Mouse (Mus musculus): ENCODE measurements around the gene Spdef. TPM values are rescaled to one million over a fixed set of nuclear protein-coding genes. Genes with fewer than 3 reads are reported as not detected.

Gene Spdef
- total RNA-seq, 1 experiment: not detected

GRCm38 (mm10) chr17:27768817-27769542 is 40.2 kb upstream of the Spdef start:
- Histone ChIP-seq H3K9me3 (ENCODE audit: control insufficient read depth, insufficient read depth, low read depth, low read length) (no peaks in the 10 kb centered on the region), H3K9ac (ENCODE audit: insufficient read depth, low read depth, low read length, poor library complexity, severe bottlenecking) (no peak overlapping the region), H3K27ac (ENCODE audit: insufficient read depth, low read depth, low read length, poor library complexity, severe bottlenecking) (no peak overlapping the region), H3K4me1 (ENCODE audit: control insufficient read depth in 2 of 2, insufficient read depth in 2 of 2, low read length in 2 of 2, poor library complexity in 1 of 2) (no peaks in the 10 kb centered on the region), H3K4me3 (ENCODE audit: insufficient read depth in 1 of 2, low read depth in 1 of 2, low read length in 2 of 2, poor library complexity in 1 of 2, severe bottlenecking in 1 of 2) (no peak overlapping the region), H3K36me3 (ENCODE audit: control insufficient read depth, insufficient read depth, low read length, poor library complexity, severe bottlenecking) (peaks cover 26% of the 10 kb centered on the region; the same call in 1 of the 2 replicates)
- DNase-seq (ENCODE audit: low read depth, low spot score): peak; percentile 84
- in situ Hi-C loops (cut with MboI; ENCODE audit: low sequenced_read_pairs in 2 of 2, unreplicated experiment in 2 of 2): no loop called here
- TF ChIP-seq CHD2 (IDR thresholded peaks at IDR 0.05; ENCODE audit: low read depth, low read length): no peak
- no peak for TF ChIP-seq ZNF384 (IDR thresholded peaks at IDR 0.05; ENCODE audit: low read depth, low read length)
- TF ChIP-seq ZC3H11A (IDR thresholded peaks at IDR 0.05; ENCODE audit: borderline replicate concordance, low read depth, low read length): no peak
- no peak for TF ChIP-seq MAFK (IDR thresholded peaks at IDR 0.05; ENCODE audit: insufficient read depth, low read depth, low read length)
- no peak for TF ChIP-seq HCFC1 (IDR thresholded peaks at IDR 0.05; ENCODE audit: borderline replicate concordance, insufficient read depth, low read length)

GRCm38 (mm10) chr17:27767543-27767942 is 38.8 kb upstream of the Spdef start:
- Histone ChIP-seq H3K4me1 (ENCODE audit: control insufficient read depth in 2 of 2, insufficient read depth in 2 of 2, low read length in 2 of 2, poor library complexity in 1 of 2) (no peaks in the 10 kb centered on the region), H3K4me3 (ENCODE audit: insufficient read depth in 1 of 2, low read depth in 1 of 2, low read length in 2 of 2, poor library complexity in 1 of 2, severe bottlenecking in 1 of 2) (no peak overlapping the region), H3K9ac (ENCODE audit: insufficient read depth, low read depth, low read length, poor library complexity, severe bottlenecking) (no peak overlapping the region), H3K36me3 (ENCODE audit: control insufficient read depth, insufficient read depth, low read length, poor library complexity, severe bottlenecking) (peaks cover 30% of the 10 kb centered on the region; the same call in 1 of the 2 replicates), H3K27ac (ENCODE audit: insufficient read depth, low read depth, low read length, poor library complexity, severe bottlenecking) (no peak overlapping the region), H3K9me3 (ENCODE audit: control insufficient read depth, insufficient read depth, low read depth, low read length) (no peaks in the 10 kb centered on the region)
- in situ Hi-C loops (cut with MboI; ENCODE audit: low sequenced_read_pairs in 2 of 2, unreplicated experiment in 2 of 2): no loop called here
- TF ChIP-seq MAFK (IDR thresholded peaks at IDR 0.05; ENCODE audit: insufficient read depth, low read depth, low read length) (no peak), CHD2 (IDR thresholded peaks at IDR 0.05; ENCODE audit: low read depth, low read length) (no peak), ZNF384 (IDR thresholded peaks at IDR 0.05; ENCODE audit: low read depth, low read length) (no peak), HCFC1 (IDR thresholded peaks at IDR 0.05; ENCODE audit: borderline replicate concordance, insufficient read depth, low read length) (no peak), ZC3H11A (IDR thresholded peaks at IDR 0.05; ENCODE audit: borderline replicate concordance, low read depth, low read length) (no peak)
- DNase-seq (ENCODE audit: low read depth, low spot score): no peak

- Histone ChIP-seq H3K4me1 (ENCODE audit: control insufficient read depth in 2 of 2, insufficient read depth in 2 of 2, low read length in 2 of 2, poor library complexity in 1 of 2) (no peaks in the 10 kb centered on the region), H3K9ac (ENCODE audit: insufficient read depth, low read depth, low read length, poor library complexity, severe bottlenecking) (no peak overlapping the region), H3K4me3 (ENCODE audit: insufficient read depth in 1 of 2, low read depth in 1 of 2, low read length in 2 of 2, poor library complexity in 1 of 2, severe bottlenecking in 1 of 2) (no peak overlapping the region), H3K36me3 (ENCODE audit: control insufficient read depth, insufficient read depth, low read length, poor library complexity, severe bottlenecking) (peaks cover 30% of the 10 kb centered on the region; the same call in 1 of the 2 replicates), H3K9me3 (ENCODE audit: control insufficient read depth, insufficient read depth, low read depth, low read length) (no peaks in the 10 kb centered on the region), H3K27ac (ENCODE audit: insufficient read depth, low read depth, low read length, poor library complexity, severe bottlenecking) (no peak overlapping the region)
- in situ Hi-C loops (cut with MboI; ENCODE audit: low sequenced_read_pairs in 2 of 2, unreplicated experiment in 2 of 2): no loop called here
- TF ChIP-seq CHD2 (IDR thresholded peaks at IDR 0.05; ENCODE audit: low read depth, low read length): no peak
- TF ChIP-seq ZC3H11A (IDR thresholded peaks at IDR 0.05; ENCODE audit: borderline replicate concordance, low read depth, low read length): no peak
- TF ChIP-seq ZNF384 (IDR thresholded peaks at IDR 0.05; ENCODE audit: low read depth, low read length): no peak
- no peak for TF ChIP-seq HCFC1 (IDR thresholded peaks at IDR 0.05; ENCODE audit: borderline replicate concordance, insufficient read depth, low read length)
- TF ChIP-seq MAFK (IDR thresholded peaks at IDR 0.05; ENCODE audit: insufficient read depth, low read depth, low read length): no peak
- no peak for DNase-seq (ENCODE audit: low read depth, low spot score)
These were observed 38.4 kb upstream of the Spdef start for GRCm38 (mm10) chr17:27767120-27767519.

- in situ Hi-C loops (cut with MboI; ENCODE audit: low sequenced_read_pairs in 2 of 2, unreplicated experiment in 2 of 2): no loop called here
- H3K9me3 ChIP-seq (ENCODE audit: control insufficient read depth, insufficient read depth, low read depth, low read length): no peaks in the 10 kb centered on the region
- no peak overlapping the region for H3K9ac ChIP-seq (ENCODE audit: insufficient read depth, low read depth, low read length, poor library complexity, severe bottlenecking)
- H3K4me3 ChIP-seq (ENCODE audit: insufficient read depth in 1 of 2, low read depth in 1 of 2, low read length in 2 of 2, poor library complexity in 1 of 2, severe bottlenecking in 1 of 2): no peak overlapping the region
- TF ChIP-seq ZNF384 (IDR thresholded peaks at IDR 0.05; ENCODE audit: low read depth, low read length) (no peak), ZC3H11A (IDR thresholded peaks at IDR 0.05; ENCODE audit: borderline replicate concordance, low read depth, low read length) (no peak), MAFK (IDR thresholded peaks at IDR 0.05; ENCODE audit: insufficient read depth, low read depth, low read length) (no peak), CHD2 (IDR thresholded peaks at IDR 0.05; ENCODE audit: low read depth, low read length) (no peak), HCFC1 (IDR thresholded peaks at IDR 0.05; ENCODE audit: borderline replicate concordance, insufficient read depth, low read length) (no peak)
- H3K36me3 ChIP-seq (ENCODE audit: control insufficient read depth, insufficient read depth, low read length, poor library complexity, severe bottlenecking): peaks cover 34% of the 10 kb centered on the region; the same call in 1 of the 2 replicates
- peaks cover 0 to 6% of the 10 kb centered on the region in 2 experiments; a peak in 1 of 4 replicates for H3K4me1 ChIP-seq (ENCODE audit: control insufficient read depth in 2 of 2, insufficient read depth in 2 of 2, low read length in 2 of 2, poor library complexity in 1 of 2)
- H3K27ac ChIP-seq (ENCODE audit: insufficient read depth, low read depth, low read length, poor library complexity, severe bottlenecking): no peak overlapping the region
- DNase-seq (ENCODE audit: low read depth, low spot score): no peak
These were observed 36.3 kb upstream of the Spdef start for GRCm38 (mm10) chr17:27765066-27765465.

Data from ES-E14 (cell line).